Mouse (Mus musculus) erythroblast, embryonic 14.5 days (primary cell): ENCODE results near the gene Cdca3.

ENCODE experiments used
- GATA1 ChIP-seq: IDR thresholded peaks from 2 replicates; pipeline ENCODE4 v1.6.1; 2012; ENCODE audit warnings: low read length, inconsistent platforms, mixed read lengths
- TAL1 ChIP-seq: IDR thresholded peaks from 3 replicates; pipeline ENCODE4 v1.6.1; 2012; ENCODE audit warnings: low read length, inconsistent platforms, mixed read lengths

DNA sequence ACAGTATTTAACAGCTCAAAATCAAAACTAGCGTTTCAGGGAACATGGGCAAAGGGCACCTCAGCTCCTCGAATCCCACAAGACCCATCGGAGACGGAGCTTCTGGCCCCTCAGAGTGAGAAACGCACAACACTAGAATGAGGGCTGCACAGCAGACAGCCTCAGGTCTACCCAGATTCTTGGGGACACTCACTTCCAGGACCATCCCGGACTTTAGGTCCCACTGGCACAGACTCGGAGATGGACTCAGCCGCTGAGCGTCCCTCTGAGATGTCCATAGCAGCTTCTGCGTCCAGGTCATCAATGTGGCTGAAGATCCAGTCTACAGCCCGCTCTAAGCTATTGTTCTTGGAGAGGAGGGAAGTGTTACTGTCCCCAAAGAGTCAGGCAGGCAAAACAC is 12.2 kb upstream of the Cdca3 start:
- no peak for TF ChIP-seq TAL1
- no peak for TF ChIP-seq GATA1
